ENCODE assay signal across 23 mouse cellular contexts in genomic region chr17:71579176-71579705, GRCm38 (mm10). TPM values are rescaled to one million over a fixed set of nuclear protein-coding genes. Genes with fewer than 3 reads are reported as not detected.
"Had no signal": no experiment of that assay in that cellular context is flagged by ENCODE, and none has a peak within 500 bp of the region (broad histone marks: within the 10 kb centered on the region; RNA-seq: fewer than 3 reads in every experiment).

No protein-coding gene starts in this region.

- H3K36me3 ChIP-seq: limb, embryonic 12.5 days; limb, embryonic 15.5 days; midbrain, embryonic 12.5 days; midbrain, embryonic 15.5 days; neural tube, embryonic 12.5 days; neural tube, embryonic 15.5 days had no signal

- H3K4me2 ChIP-seq: limb, embryonic 12.5 days; limb, embryonic 15.5 days; liver, embryonic 11.5 days; lung, embryonic 14.5 days; midbrain, embryonic 12.5 days; midbrain, embryonic 15.5 days; neural tube, embryonic 12.5 days; neural tube, embryonic 15.5 days had no signal

- DNase-seq: kidney, adult 9 months; kidney, postnatal 14 days; kidney, postnatal 4 days; left cerebral cortex, postnatal 4 days; liver, postnatal 0 days; lung, embryonic 14.5 days; retina, postnatal 1 day; right cerebral cortex, postnatal 25 days; thymus, adult 2 months; thymus, postnatal 14 days; thymus, postnatal 4 days had no signal

- H3K4me3 ChIP-seq: limb, embryonic 12.5 days; limb, embryonic 15.5 days; midbrain, embryonic 12.5 days; midbrain, embryonic 15.5 days; neural tube, embryonic 12.5 days; neural tube, embryonic 15.5 days had no signal

- H3K27me3 ChIP-seq: limb, embryonic 12.5 days; limb, embryonic 15.5 days; midbrain, embryonic 12.5 days; midbrain, embryonic 15.5 days; neural tube, embryonic 12.5 days; neural tube, embryonic 15.5 days had no signal

- H3K9ac ChIP-seq: limb, embryonic 12.5 days; limb, embryonic 15.5 days; liver, embryonic 14.5 days; liver, postnatal 0 days; lung, embryonic 14.5 days; midbrain, embryonic 12.5 days; midbrain, embryonic 15.5 days; neural tube, embryonic 12.5 days; neural tube, embryonic 15.5 days had no signal

- ATAC-seq: inflammation-experienced regulatory T-cells, adult 6 months; intestine, embryonic 16.5 days; liver, postnatal 0 days; lung, postnatal 0 days; midbrain, embryonic 15.5 days had no signal

- H3K27ac ChIP-seq: limb, embryonic 12.5 days; limb, embryonic 15.5 days; liver, embryonic 14.5 days; midbrain, embryonic 12.5 days; midbrain, embryonic 15.5 days; neural tube, embryonic 12.5 days; neural tube, embryonic 15.5 days; stomach, postnatal 0 days had no signal

- H3K9me3 ChIP-seq: limb, embryonic 12.5 days; limb, embryonic 15.5 days; midbrain, embryonic 12.5 days; midbrain, embryonic 15.5 days; neural tube, embryonic 12.5 days; neural tube, embryonic 15.5 days had no signal

- H3K4me1 ChIP-seq: limb, embryonic 12.5 days; limb, embryonic 15.5 days; midbrain, embryonic 12.5 days; midbrain, embryonic 15.5 days; neural tube, embryonic 12.5 days; neural tube, embryonic 15.5 days had no signal

RNA-seq across cellular contexts. Expression of gene Spdya, which starts 27.4 kb away (rescaled TPM):
- polyA plus RNA-seq: thymus, adult 2 months had no signal
